Comparison of ENCODE assay signal across 12 mouse cellular contexts in the genomic region with DNA sequence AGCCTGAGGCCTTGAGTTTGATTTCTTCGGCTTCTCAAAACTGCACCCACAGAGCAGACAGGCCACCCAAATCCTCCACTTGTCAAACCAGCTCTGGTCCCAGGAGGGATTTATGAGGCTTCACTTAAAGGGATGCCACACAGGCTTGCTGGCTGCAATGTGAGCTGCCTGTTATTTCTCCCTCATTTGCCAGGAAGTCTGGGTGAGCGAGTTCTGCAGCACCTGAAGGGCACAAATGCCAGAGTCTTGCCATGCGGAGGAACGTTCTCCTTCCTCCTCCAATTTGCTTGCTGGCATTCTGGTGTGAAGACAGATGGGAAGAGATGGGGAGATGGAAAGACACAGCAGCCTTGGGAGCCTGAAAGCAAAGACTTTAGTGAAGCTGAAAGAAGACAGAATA.
DNase-seq lines count a peak whose midpoint lies in the region; ATAC-seq lines count a peak whose summit lies in the region.
"Had no signal": no experiment of that assay in that cellular context is flagged by ENCODE, and none has a peak within 500 bp of the region (broad histone marks: within the 10 kb centered on the region; RNA-seq: fewer than 3 reads in every experiment).

No protein-coding gene starts in this region.

- no peak for DNase-seq in frontal cortex, postnatal 10 days (ENCODE audit: low spot score in 2 of 2)
- DNase-seq in right cerebral cortex, adult 18-20 months, result peak; percentile 27
- no peak for DNase-seq in right cerebral cortex, postnatal 14 days
- DNase-seq in layer of hippocampus, adult 18-20 months (ENCODE audit: low spot score in 2 of 2), result peak; percentile 18 to 37
- DNase-seq in adrenal gland, adult 2 months, result no peak
- no peak for DNase-seq in kidney, adult 9 months
- DNase-seq in urinary bladder, adult 2 months (ENCODE audit: low spot score), result no peak
- DNase-seq: adrenal gland, postnatal 10 days; lung, embryonic 14.5 days had no signal

- peak; percentile 96 for ATAC-seq in frontal cortex, adult (ENCODE audit: low TSS enrichment)
- ATAC-seq: intestine, embryonic 16.5 days; midbrain, embryonic 15.5 days had no signal

Comparison
In these comparisons a context has a peak if more than half of its experiments do, and no peak if none do; other contexts are left out.
1. DNase-seq: peak in right cerebral cortex, adult 18-20 months (single experiment) and layer of hippocampus, adult 18-20 months (2 of 2); none in frontal cortex, postnatal 10 days (0 of 2), right cerebral cortex, postnatal 14 days (single experiment), adrenal gland, adult 2 months (single experiment), kidney, adult 9 months (single experiment) and urinary bladder, adult 2 months (single experiment).